Mouse (Mus musculus) testis, adult 10 weeks (tissue): Measurements from ENCODE around the gene Cphx1. TPM values are rescaled to one million over a fixed set of nuclear protein-coding genes. Genes with fewer than 3 reads are reported as not detected.

Experiments
- polyA plus RNA-seq: library from polyadenylated mRNA; stranded (reverse); fragments of 350-450 nt; fragmentation: Illumina TruSeq; extraction: RNeasy Lipid Tissue Mini Kit (QIAGEN cat#74804); gene quantifications from one replicate; pipeline ENCODE4 v1.2.3, GENCODE M21; 2014; ENCODE audit warnings: low read depth, low replicate concordance

The Cphx1 gene
- polyA plus RNA-seq = 0.21 TPM

GRCm38 (mm10) chr14:25938004-25938403, at the start of gene Cphx1:
TSS of gene Cphx1 (plus strand) at chr14:25938304.

GRCm38 (mm10) chr14:25903000-25903399, 35.1 kb upstream of the Cphx1 start, which contains the start of gene Plac9a:
TSS of gene Plac9a (minus strand) at chr14:25903100.

GRCm38 (mm10) chr14:25927562-25927881, 10.6 kb upstream of the Cphx1 start, which contains the start of gene Tmem254a:
TSS of gene Tmem254a (minus strand) at chr14:25927672.

GRCm38 (mm10) chr14:25978371-25979241, 40.5 kb downstream of the Cphx1 start, which contains the start of gene Duxbl1:
TSS of gene Duxbl1 (plus strand) at chr14:25978577.

Other genes starting within 250 kb of the Cphx1 start
- 2.2 TPM for gene Ppif, start 244.2 kb upstream of the Cphx1 start, polyA plus RNA-seq
- gene Zcchc24, start 169.3 kb upstream of the Cphx1 start, polyA plus RNA-seq = 3.0 TPM
- gene Anxa11, start 96.1 kb upstream of the Cphx1 start, polyA plus RNA-seq = 7.0 TPM
- gene Plac9a, start 35.2 kb upstream of the Cphx1 start, polyA plus RNA-seq = not detected
- gene Tmem254a, start 10.6 kb upstream of the Cphx1 start, polyA plus RNA-seq = 3.3 TPM
- gene Duxbl1, start 40.3 kb downstream of the Cphx1 start, polyA plus RNA-seq = not detected
- gene Gm9780, start 104.4 kb downstream of the Cphx1 start, polyA plus RNA-seq = 1.0 TPM
- 2.5 TPM for gene Tmem254c, start 129.1 kb downstream of the Cphx1 start, polyA plus RNA-seq
- not detected for gene Cphx2, start 143.2 kb downstream of the Cphx1 start, polyA plus RNA-seq
- gene Cphx3, start 144.0 kb downstream of the Cphx1 start, polyA plus RNA-seq = not detected
- not detected for gene Duxbl2, start 180.0 kb downstream of the Cphx1 start, polyA plus RNA-seq
- not detected for gene Plac9b, start 244.2 kb downstream of the Cphx1 start, polyA plus RNA-seq